Comparison of ENCODE assay signal across 8 mouse cellular contexts in the genomic region with DNA sequence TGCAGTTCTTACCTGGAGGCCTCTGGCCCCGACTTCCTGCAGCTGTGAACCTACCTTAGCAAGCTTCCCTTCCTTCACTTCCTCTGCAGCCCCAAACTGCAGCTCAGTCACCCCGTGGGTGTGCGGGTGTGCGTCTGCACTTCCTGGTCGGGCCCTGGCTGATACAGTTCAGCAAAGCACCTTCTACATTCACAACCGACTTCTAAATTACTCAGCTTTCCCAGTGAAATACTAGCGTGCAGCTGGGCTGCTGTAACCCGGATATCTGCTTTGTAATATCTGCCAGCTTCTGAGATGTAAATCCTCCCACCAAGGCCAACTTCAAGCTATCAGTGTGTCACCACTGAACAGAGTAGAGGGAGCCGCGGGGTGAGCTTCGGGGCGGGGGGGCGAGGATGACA. TPM values are rescaled to one million over a fixed set of nuclear protein-coding genes. Genes with fewer than 3 reads are reported as not detected.
A peak's percentile ranks its signal among the peaks of the same experiment; 100 is the strongest.
DNase-seq lines count a peak whose midpoint lies in the region; ATAC-seq and TF ChIP-seq lines count a peak whose summit lies in the region.

No protein-coding gene starts in this region.

- no peak for TF ChIP-seq POLR2A in testis, adult 2 months (IDR thresholded peaks at IDR 0.05; ENCODE audit: control insufficient read depth, low read depth, low read length)

- H3K36me3 ChIP-seq in testis, adult 2 months (ENCODE audit: control insufficient read depth, insufficient read depth, low read length): peaks cover 4% of the 10 kb centered on the region
- H3K36me3 ChIP-seq in forebrain, embryonic 11.5 days (ENCODE audit: control insufficient read depth, insufficient read depth, low read length): peaks cover 2% of the 10 kb centered on the region; the same call in 1 of the 2 replicates
- H3K36me3 ChIP-seq in limb, embryonic 13.5 days: peaks cover 44% of the 10 kb centered on the region

- WGBS in forebrain, embryonic 11.5 days: 82% methylated on average over 13 of the region's 13 CpGs
- 74% methylated on average over 13 of the region's 13 CpGs for WGBS in limb, embryonic 13.5 days

- H3K4me2 ChIP-seq in forebrain, embryonic 11.5 days (ENCODE audit: low read depth, low read length, severe bottlenecking): no peak overlapping the region
- H3K4me2 ChIP-seq in limb, embryonic 13.5 days (replicated peaks): no peak overlapping the region

- H3K27ac ChIP-seq in testis, adult 2 months (ENCODE audit: control insufficient read depth, insufficient read depth, low read depth, low read length): peak overlapping the region; percentile 5
- H3K27ac ChIP-seq in forebrain, embryonic 11.5 days (ENCODE audit: low read depth, low read length): peak overlapping the region; percentile 4; the same call in 1 of the 2 replicates
- peak overlapping the region; percentile 77 for H3K27ac ChIP-seq in limb, embryonic 13.5 days

- no peaks in the 10 kb centered on the region for H3K27me3 ChIP-seq in testis, adult 2 months (ENCODE audit: control insufficient read depth, insufficient read depth, low read length)
- H3K27me3 ChIP-seq in forebrain, embryonic 11.5 days (ENCODE audit: control insufficient read depth, insufficient read depth, low read length): no peaks in the 10 kb centered on the region
- no peaks in the 10 kb centered on the region for H3K27me3 ChIP-seq in limb, embryonic 13.5 days

- no peak for DNase-seq in testis, postnatal 10 days (ENCODE audit: low spot score)
- no peak for DNase-seq in forebrain, embryonic 11.5 days (ENCODE audit: low spot score)
- peak; percentile 33 to 72 for DNase-seq in spleen, postnatal 10 days (ENCODE audit: low spot score in 2 of 2)
- no peak for DNase-seq in cerebellum, adult 9-10 months
- no peak for DNase-seq in yolk sac, embryonic 10.5 days (ENCODE audit: low spot score)
- DNase-seq in retina, postnatal 1 day: no peak

- TF ChIP-seq CTCF in testis, adult 2 months (IDR thresholded peaks at IDR 0.05; ENCODE audit: control insufficient read depth, insufficient read depth, insufficient replicate concordance, low read depth, low read length): no peak

- no peak overlapping the region for H3K4me3 ChIP-seq in testis, adult 2 months (ENCODE audit: control insufficient read depth, low read depth, low read length)
- H3K4me3 ChIP-seq in forebrain, embryonic 11.5 days (ENCODE audit: low read depth, low read length): no peak overlapping the region
- H3K4me3 ChIP-seq in limb, embryonic 13.5 days: no peak overlapping the region

- no peaks in the 10 kb centered on the region for H3K9me3 ChIP-seq in forebrain, embryonic 11.5 days (ENCODE audit: control insufficient read depth, low read length)
- H3K9me3 ChIP-seq in limb, embryonic 13.5 days: no peaks in the 10 kb centered on the region

- H3K9ac ChIP-seq in forebrain, embryonic 11.5 days (ENCODE audit: low read length): peak overlapping the region; percentile 9; the same call in 1 of the 2 replicates
- H3K9ac ChIP-seq in limb, embryonic 13.5 days: 0 out of 2 replicates have a peak overlapping the region, but pooled peaks have one; percentile 35

- no peak for ATAC-seq in forebrain, embryonic 11.5 days (replicated peaks; ENCODE audit: low FRiP score)
- no peak for ATAC-seq in limb, embryonic 13.5 days (ENCODE audit: low FRiP score, low read depth)

- peaks cover 11% of the 10 kb centered on the region for H3K4me1 ChIP-seq in testis, adult 2 months (ENCODE audit: control insufficient read depth, insufficient read depth, low read length)
- 0 out of 2 replicates have a peak, but pooled peaks cover 6% of the 10 kb centered on the region for H3K4me1 ChIP-seq in forebrain, embryonic 11.5 days (replicated peaks; ENCODE audit: control insufficient read depth, insufficient read depth, low read length)
- peaks cover 16% of the 10 kb centered on the region for H3K4me1 ChIP-seq in limb, embryonic 13.5 days

RNA-seq across cellular contexts. Expression of a gene that starts 11.2 kb away (rescaled TPM):
- 16.5 and 16.9 TPM in 2 replicates for polyA plus RNA-seq in testis, adult 2 months (2012; rRNA removed)
- 40.5 and 41.6 TPM in 2 replicates for polyA plus RNA-seq in forebrain, embryonic 11.5 days (2014; fragmentation: Nextera tagmentation; extraction: Ambion mirVana)
- polyA plus RNA-seq in limb, embryonic 13.5 days (2015; fragmentation: Nextera tagmentation; extraction: Ambion mirVana): 32.5 TPM in 2 replicates

RNA-seq across cellular contexts. Expression of a gene that starts 15.0 kb away (rescaled TPM):
- polyA plus RNA-seq in testis, adult 2 months (2012; rRNA removed): 12.1 and 13.2 TPM in 2 replicates
- polyA plus RNA-seq in forebrain, embryonic 11.5 days (2014; fragmentation: Nextera tagmentation; extraction: Ambion mirVana): 7.3 and 8.6 TPM in 2 replicates
- 6.1 and 6.5 TPM in 2 replicates for polyA plus RNA-seq in limb, embryonic 13.5 days (2015; fragmentation: Nextera tagmentation; extraction: Ambion mirVana)

RNA-seq across cellular contexts. Expression of a gene that starts 29.1 kb away (rescaled TPM):
- polyA plus RNA-seq in testis, adult 2 months (2012; rRNA removed): 35.8 and 41.0 TPM in 2 replicates
- 3.3 and 3.8 TPM in 2 replicates for polyA plus RNA-seq in forebrain, embryonic 11.5 days (2014; fragmentation: Nextera tagmentation; extraction: Ambion mirVana)
- 3.6 and 4.5 TPM in 2 replicates for polyA plus RNA-seq in limb, embryonic 13.5 days (2015; fragmentation: Nextera tagmentation; extraction: Ambion mirVana)

RNA-seq across cellular contexts. Expression of a gene that starts 57.7 kb away (rescaled TPM):
- 40.7 and 52.0 TPM in 2 replicates for polyA plus RNA-seq in testis, adult 2 months (2012; rRNA removed)
- polyA plus RNA-seq in forebrain, embryonic 11.5 days (2014; fragmentation: Nextera tagmentation; extraction: Ambion mirVana): 169 and 201 TPM in 2 replicates
- 251 and 256 TPM in 2 replicates for polyA plus RNA-seq in limb, embryonic 13.5 days (2015; fragmentation: Nextera tagmentation; extraction: Ambion mirVana)

Comparison
In these comparisons a context has a peak if more than half of its experiments do, and no peak if none do; other contexts are left out.
1. H3K27ac ChIP-seq: peak in every context shown above with its lines; median percentile 77 in limb, embryonic 13.5 days; 5 in testis, adult 2 months; 4 in forebrain, embryonic 11.5 days.
2. DNase-seq: peak in spleen, postnatal 10 days (2 of 2); none in testis, postnatal 10 days (single experiment), forebrain, embryonic 11.5 days (single experiment), cerebellum, adult 9-10 months (single experiment), yolk sac, embryonic 10.5 days (single experiment) and retina, postnatal 1 day (single experiment).